Mouse (Mus musculus): ENCODE results near the gene Zbtb8b. TPM values are rescaled to one million over a fixed set of nuclear protein-coding genes. Genes with fewer than 3 reads are reported as not detected.
A peak's percentile ranks its signal among the peaks of the same experiment; 100 is the strongest.

Zbtb8b gene
- total and polyA plus RNA-seq, 2 experiments = not detected

- Histone ChIP-seq H3K27ac (replicated peaks; ENCODE audit: insufficient read depth, low read depth, low read length) (peak overlapping the region; percentile 62; the same call in 1 of the 2 replicates), H3K4me1 (ENCODE audit: control insufficient read depth, insufficient read depth, low read length) (no peaks in the 10 kb centered on the region), H3K27me3 (ENCODE audit: control insufficient read depth, insufficient read depth, low read length) (no peaks in the 10 kb centered on the region), H3K9ac (ENCODE audit: low read depth, low read length) (no peak overlapping the region), H3K79me2 (ENCODE audit: control insufficient read depth, insufficient read depth, low read length) (no peaks in the 10 kb centered on the region), H3K36me3 (ENCODE audit: control insufficient read depth, insufficient read depth, low read length) (no peaks in the 10 kb centered on the region), H3K4me3 (ENCODE audit: insufficient read depth, low read depth, low read length) (no peak overlapping the region)
- WGBS = 29% methylated on average over 6 of the region's 6 CpGs
- TF ChIP-seq POLR2A (IDR thresholded peaks at IDR 0.05; ENCODE audit: extremely low read depth, insufficient read depth, low read length) (no peak), CTCF (IDR thresholded peaks at IDR 0.05; ENCODE audit: low read depth, low read length) (no peak)
- DNase-seq (ENCODE audit: extremely low read depth, low read depth, low spot score) = peak; percentile 53
Observed at GRCm38 (mm10) chr4:129384440-129384839, 56.2 kb downstream of the Zbtb8b start.

- 61% methylated on average over 3 of the region's 3 CpGs for WGBS
- no peak overlapping the region for H3K27ac ChIP-seq (replicated peaks; ENCODE audit: insufficient read depth, low read depth, low read length)
- TF ChIP-seq POLR2A (IDR thresholded peaks at IDR 0.05; ENCODE audit: extremely low read depth, insufficient read depth, low read length) (no peak), CTCF (IDR thresholded peaks at IDR 0.05; ENCODE audit: low read depth, low read length) (no peak)
- DNase-seq (ENCODE audit: extremely low read depth, low read depth, low spot score) = peak; percentile 43
- no peaks in the 10 kb centered on the region for H3K4me1 ChIP-seq (ENCODE audit: control insufficient read depth, insufficient read depth, low read length)
- no peaks in the 10 kb centered on the region for H3K36me3 ChIP-seq (ENCODE audit: control insufficient read depth, insufficient read depth, low read length)
- H3K4me3 ChIP-seq (ENCODE audit: insufficient read depth, low read depth, low read length) = no peak overlapping the region
- H3K79me2 ChIP-seq (ENCODE audit: control insufficient read depth, insufficient read depth, low read length) = no peaks in the 10 kb centered on the region
- H3K9ac ChIP-seq (ENCODE audit: low read depth, low read length) = no peak overlapping the region
- H3K27me3 ChIP-seq (ENCODE audit: control insufficient read depth, insufficient read depth, low read length) = no peaks in the 10 kb centered on the region
Observed at GRCm38 (mm10) chr4:129383586-129383985, 57.1 kb downstream of the Zbtb8b start.

- H3K79me2 ChIP-seq (ENCODE audit: control insufficient read depth, insufficient read depth, low read length) = no peaks in the 10 kb centered on the region
- no peaks in the 10 kb centered on the region for H3K27me3 ChIP-seq (ENCODE audit: control insufficient read depth, insufficient read depth, low read length)
- H3K27ac ChIP-seq (replicated peaks; ENCODE audit: insufficient read depth, low read depth, low read length) = no peak overlapping the region
- 90% methylated on average over 2 of the region's 2 CpGs for WGBS
- H3K36me3 ChIP-seq (ENCODE audit: control insufficient read depth, insufficient read depth, low read length) = no peaks in the 10 kb centered on the region
- no peak overlapping the region for H3K9ac ChIP-seq (ENCODE audit: low read depth, low read length)
- no peak overlapping the region for H3K4me3 ChIP-seq (ENCODE audit: insufficient read depth, low read depth, low read length)
- TF ChIP-seq CTCF (IDR thresholded peaks at IDR 0.05; ENCODE audit: low read depth, low read length) (no peak), POLR2A (IDR thresholded peaks at IDR 0.05; ENCODE audit: extremely low read depth, insufficient read depth, low read length) (no peak)
- no peak for DNase-seq (ENCODE audit: extremely low read depth, low read depth, low spot score)
- no peaks in the 10 kb centered on the region for H3K4me1 ChIP-seq (ENCODE audit: control insufficient read depth, insufficient read depth, low read length)
Observed at GRCm38 (mm10) chr4:129382488-129382887, 58.2 kb downstream of the Zbtb8b start.

- Histone ChIP-seq H3K4me1 (ENCODE audit: control insufficient read depth, insufficient read depth, low read length) (no peaks in the 10 kb centered on the region), H3K79me2 (ENCODE audit: control insufficient read depth, insufficient read depth, low read length) (no peaks in the 10 kb centered on the region), H3K9ac (ENCODE audit: low read depth, low read length) (no peak overlapping the region), H3K27me3 (ENCODE audit: control insufficient read depth, insufficient read depth, low read length) (no peaks in the 10 kb centered on the region), H3K27ac (replicated peaks; ENCODE audit: insufficient read depth, low read depth, low read length) (no peak overlapping the region), H3K36me3 (ENCODE audit: control insufficient read depth, insufficient read depth, low read length) (no peaks in the 10 kb centered on the region), H3K4me3 (ENCODE audit: insufficient read depth, low read depth, low read length) (no peak overlapping the region)
- no peak for TF ChIP-seq POLR2A (IDR thresholded peaks at IDR 0.05; ENCODE audit: extremely low read depth, insufficient read depth, low read length)
- no peak for TF ChIP-seq CTCF (IDR thresholded peaks at IDR 0.05; ENCODE audit: low read depth, low read length)
- WGBS = 90% methylated on average over 9 of the region's 9 CpGs
- DNase-seq (ENCODE audit: extremely low read depth, low read depth, low spot score) = no peak
Observed at GRCm38 (mm10) chr4:129382029-129382428, 58.6 kb downstream of the Zbtb8b start.

- Histone ChIP-seq H3K4me1 (ENCODE audit: control insufficient read depth, insufficient read depth, low read length) (no peaks in the 10 kb centered on the region; the same call in 1 of the 2 replicates), H3K36me3 (ENCODE audit: control insufficient read depth, insufficient read depth, low read length) (no peaks in the 10 kb centered on the region), H3K27ac (replicated peaks; ENCODE audit: insufficient read depth, low read depth, low read length) (no peak overlapping the region), H3K9ac (ENCODE audit: low read depth, low read length) (no peak overlapping the region), H3K4me3 (ENCODE audit: insufficient read depth, low read depth, low read length) (no peak overlapping the region), H3K27me3 (ENCODE audit: control insufficient read depth, insufficient read depth, low read length) (no peaks in the 10 kb centered on the region), H3K79me2 (ENCODE audit: control insufficient read depth, insufficient read depth, low read length) (no peaks in the 10 kb centered on the region)
- WGBS = 86% methylated on average over 8 of the region's 8 CpGs
- DNase-seq (ENCODE audit: extremely low read depth, low read depth, low spot score) = no peak
- TF ChIP-seq POLR2A (IDR thresholded peaks at IDR 0.05; ENCODE audit: extremely low read depth, insufficient read depth, low read length) (no peak), CTCF (IDR thresholded peaks at IDR 0.05; ENCODE audit: low read depth, low read length) (no peak)
Observed at GRCm38 (mm10) chr4:129381148-129381547, 59.5 kb downstream of the Zbtb8b start.

- WGBS = 46% methylated on average over 3 of the region's 3 CpGs
- Histone ChIP-seq H3K4me3 (ENCODE audit: insufficient read depth, low read depth, low read length) (no peak overlapping the region), H3K36me3 (ENCODE audit: control insufficient read depth, insufficient read depth, low read length) (no peaks in the 10 kb centered on the region), H3K27ac (replicated peaks; ENCODE audit: insufficient read depth, low read depth, low read length) (no peak overlapping the region), H3K9ac (ENCODE audit: low read depth, low read length) (no peak overlapping the region), H3K27me3 (ENCODE audit: control insufficient read depth, insufficient read depth, low read length) (no peaks in the 10 kb centered on the region), H3K4me1 (ENCODE audit: control insufficient read depth, insufficient read depth, low read length) (no peaks in the 10 kb centered on the region; the same call in 1 of the 2 replicates), H3K79me2 (ENCODE audit: control insufficient read depth, insufficient read depth, low read length) (no peaks in the 10 kb centered on the region)
- peak; percentile 13 for DNase-seq (ENCODE audit: extremely low read depth, low read depth, low spot score)
- TF ChIP-seq POLR2A (IDR thresholded peaks at IDR 0.05; ENCODE audit: extremely low read depth, insufficient read depth, low read length) (no peak), CTCF (IDR thresholded peaks at IDR 0.05; ENCODE audit: low read depth, low read length) (no peak)
Observed at GRCm38 (mm10) chr4:129379805-129380204, 60.8 kb downstream of the Zbtb8b start.
